Mouse (Mus musculus) central nervous system, embryonic 14 days (tissue): ENCODE measurements around the gene Smad1. TPM values are rescaled to one million over a fixed set of nuclear protein-coding genes. Genes with fewer than 3 reads are reported as not detected.

ENCODE experiments used
- polyA plus RNA-seq: library from polyadenylated mRNA; depleted of rRNA; stranded (reverse); fragments of >200 nt; gene quantifications from 2 replicates; pipeline ENCODE4 v1.2.3, GENCODE M21; 2012; rRNA removed

Smad1 gene
- 52.1 and 52.9 TPM in 2 replicates for polyA plus RNA-seq

DNA sequence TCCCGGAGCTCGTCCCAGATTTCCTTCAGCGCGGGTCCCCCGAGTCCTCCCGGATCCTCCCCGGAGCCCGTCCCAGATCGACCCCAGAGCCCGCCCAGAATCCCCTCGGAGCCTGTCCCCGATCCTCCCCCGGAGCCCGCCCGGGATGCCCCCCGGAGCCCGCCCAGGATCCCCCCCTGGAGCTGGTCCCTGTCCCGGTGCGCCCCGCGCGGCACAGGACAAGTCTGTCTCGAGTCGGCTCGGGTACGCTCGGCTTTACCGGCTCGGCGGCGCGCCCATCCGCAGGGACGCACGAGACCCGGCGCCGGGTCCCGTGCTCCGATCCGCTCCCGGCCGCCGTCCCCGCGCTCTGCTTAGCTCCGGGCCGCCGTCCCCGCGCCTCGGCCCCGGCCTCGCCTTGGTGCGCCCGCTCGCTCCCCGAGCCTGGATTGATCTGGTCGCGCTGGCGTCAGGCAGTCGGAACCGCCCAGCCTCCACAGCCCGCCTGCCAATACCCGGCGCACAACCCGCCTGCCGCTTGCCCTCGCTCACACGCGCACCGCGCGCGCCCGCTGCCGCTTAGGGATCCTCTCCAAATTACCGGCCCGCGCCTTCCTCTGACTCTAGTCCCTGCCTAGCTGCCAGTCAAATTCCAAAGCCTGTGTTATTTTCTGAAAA is at the start of gene Smad1:
Smad1 (minus strand) TSS at position 525 of the 657 bp plus-strand sequence.

DNA sequence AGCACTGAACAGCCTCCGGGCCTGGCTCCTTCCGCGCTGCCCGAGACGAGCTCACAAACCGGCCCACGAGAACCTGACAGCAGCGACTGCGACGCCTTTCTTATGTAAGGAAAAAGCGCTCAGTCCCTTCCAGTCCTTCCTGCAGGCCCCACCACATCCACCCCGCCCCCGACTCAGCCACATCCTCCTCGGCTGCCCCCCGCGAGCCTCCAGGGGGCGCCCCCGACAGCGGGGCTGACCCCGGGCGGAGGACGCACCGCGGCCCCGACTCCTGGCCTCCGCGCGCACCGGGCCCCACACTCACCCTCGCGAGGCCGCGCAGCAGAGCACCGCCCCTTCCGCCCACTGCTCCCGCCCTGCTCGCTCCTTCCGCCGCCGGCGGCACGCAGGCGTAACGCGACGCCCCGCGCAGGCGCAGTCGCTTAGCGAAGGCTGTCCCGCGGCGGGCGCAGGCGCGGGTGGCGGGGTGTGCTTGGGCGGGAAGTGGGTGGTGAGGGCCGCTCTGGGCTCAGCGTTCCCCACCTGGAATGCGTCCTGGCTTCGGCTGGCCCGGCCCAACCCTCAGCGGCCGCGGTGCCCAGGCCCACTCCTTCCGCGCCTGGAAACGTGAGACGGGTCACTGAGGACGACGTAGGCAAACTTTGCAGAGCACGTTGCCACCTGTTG is 104.6 kb downstream of the Smad1 start, which contains the start of gene Mmaa:
Mmaa (minus strand) TSS at position 328 of the 666 bp plus-strand sequence.

Other genes starting within 250 kb of the Smad1 start
- gene 1700011L22Rik, start 150.9 kb downstream of the Smad1 start, polyA plus RNA-seq, result not detected in 2 replicates
- gene Mmaa, start 104.6 kb downstream of the Smad1 start, polyA plus RNA-seq, result 20.2 and 22.8 TPM in 2 replicates
- gene Otud4, start 240.1 kb upstream of the Smad1 start, polyA plus RNA-seq, result 27.5 and 30.6 TPM in 2 replicates